Mouse (Mus musculus) embryonic facial prominence, embryonic 13.5 days (tissue): ENCODE measurements at regions not wholly inside any gene's neighbourhood (a gene's known extent, or its start where the extent isn't known, plus 50 kb on each side); places are given as distances from the start of the nearest gene placed in this dataset.

Experiments used
- ATAC-seq: fragments of 200-750 bp; cut with Nextera tagmentation; 2 replicates; pipeline ENCODE4 v1.8.0; 2017; ENCODE audit warnings: low read depth; ENCODE audit not compliant: insufficient number of reproducible peaks, insufficient read depth, low FRiP score, low TSS enrichment
- H3K27ac ChIP-seq: fragments of 300-500 bp; sonication (generic); 2 replicates; pipeline ENCODE4 v1.5.1; 2015; ENCODE audit warnings: moderate library complexity, mild to moderate bottlenecking, inconsistent platforms
- H3K27me3 ChIP-seq: fragments of 300-500 bp; sonication (generic); 2 replicates; pipeline ENCODE4 v1.6.1; 2015; ENCODE audit warnings: mild to moderate bottlenecking, inconsistent platforms
- H3K36me3 ChIP-seq: fragments of 300-500 bp; sonication (generic); 2 replicates; pipeline ENCODE4 v1.6.1; 2015; ENCODE audit warnings: mild to moderate bottlenecking, inconsistent platforms
- H3K4me1 ChIP-seq: fragments of 300-500 bp; sonication (generic); 2 replicates; pipeline ENCODE4 v1.6.1; 2015; ENCODE audit warnings: inconsistent platforms
- H3K4me2 ChIP-seq: fragments of 300-500 bp; sonication (generic); 2 replicates; pipeline ENCODE4 v1.6.1; 2015; ENCODE audit warnings: moderate library complexity, mild to moderate bottlenecking, inconsistent platforms
- H3K4me3 ChIP-seq: fragments of 300-500 bp; sonication (generic); 2 replicates; pipeline ENCODE4 v1.5.1; 2015; ENCODE audit warnings: mild to moderate bottlenecking, inconsistent platforms
- H3K9ac ChIP-seq: fragments of 300-500 bp; sonication (generic); 2 replicates; pipeline ENCODE4 v1.6.1; 2015; ENCODE audit warnings: mild to moderate bottlenecking, inconsistent platforms
- H3K9me3 ChIP-seq: fragments of 300-500 bp; sonication (generic); 2 replicates; pipeline ENCODE4 v1.6.1; 2016; ENCODE audit warnings: inconsistent platforms
- WGBS: fragments of 180-500 bp; shearing (Covaris S2); methylation state at CpG from one replicate; pipeline ENCODE4 v1.1.7; 2015; ENCODE audit warnings: mixed read lengths; 5-methylcytosine and 5-hydroxymethylcytosine counted together

- no peak for ATAC-seq
- Histone ChIP-seq H3K27me3 (peaks cover 2% of the 10 kb centered on the region; the same call in 1 of the 2 replicates), H3K27ac (no peak overlapping the region), H3K9me3 (no peaks in the 10 kb centered on the region), H3K9ac (no peak overlapping the region), H3K4me1 (0 out of 2 replicates have a peak, but pooled peaks cover 5% of the 10 kb centered on the region), H3K4me3 (peak overlapping the region; percentile 9; the same call in 1 of the 2 replicates), H3K36me3 (no peaks in the 10 kb centered on the region), H3K4me2 (peak overlapping the region; percentile 46)
- 10% methylated on average over 13 of the region's 13 CpGs for WGBS
Observed at GRCm38 (mm10) chr10:83819266-83819949, 96.7 kb downstream of the 1500009L16Rik start.

GRCm38 (mm10) chr10:83819950-83820275 lies 97.2 kb downstream of the 1500009L16Rik start:
- no peaks in the 10 kb centered on the region for H3K9me3 ChIP-seq
- H3K4me2 ChIP-seq = no peak overlapping the region
- peaks cover 2% of the 10 kb centered on the region; the same call in 1 of the 2 replicates for H3K27me3 ChIP-seq
- no peaks in the 10 kb centered on the region for H3K36me3 ChIP-seq
- no peak overlapping the region for H3K9ac ChIP-seq
- no peak for ATAC-seq
- H3K4me3 ChIP-seq = no peak overlapping the region
- no peak overlapping the region for H3K27ac ChIP-seq
- 72% methylated on average over 8 of the region's 8 CpGs for WGBS
- 0 out of 2 replicates have a peak, but pooled peaks cover 5% of the 10 kb centered on the region for H3K4me1 ChIP-seq

- Histone ChIP-seq H3K27ac (no peak overlapping the region), H3K4me3 (no peak overlapping the region), H3K9me3 (no peaks in the 10 kb centered on the region), H3K36me3 (no peaks in the 10 kb centered on the region), H3K9ac (no peak overlapping the region), H3K4me2 (no peak overlapping the region), H3K27me3 (peaks cover 2% of the 10 kb centered on the region; the same call in 1 of the 2 replicates), H3K4me1 (0 out of 2 replicates have a peak, but pooled peaks cover 5% of the 10 kb centered on the region)
- WGBS = 76% methylated on average over 10 of the region's 10 CpGs
- ATAC-seq = no peak
Observed at GRCm38 (mm10) chr10:83821089-83821488, 98.4 kb downstream of the 1500009L16Rik start.

GRCm38 (mm10) chr10:83826105-83826504 lies 103.4 kb downstream of the 1500009L16Rik start:
- H3K9ac ChIP-seq = no peak overlapping the region
- no peak overlapping the region for H3K4me2 ChIP-seq
- H3K4me1 ChIP-seq = no peaks in the 10 kb centered on the region
- no peak overlapping the region for H3K4me3 ChIP-seq
- H3K27me3 ChIP-seq = no peaks in the 10 kb centered on the region
- whole genome bisulfite sequencing = 57% methylated on average over 5 of the region's 5 CpGs
- no peaks in the 10 kb centered on the region for H3K9me3 ChIP-seq
- no peak for ATAC-seq
- H3K27ac ChIP-seq = no peak overlapping the region
- H3K36me3 ChIP-seq = no peaks in the 10 kb centered on the region

- Histone ChIP-seq H3K4me2 (no peak overlapping the region), H3K4me1 (peaks cover 11% of the 10 kb centered on the region; the same call in 1 of the 2 replicates), H3K27me3 (no peaks in the 10 kb centered on the region), H3K9ac (no peak overlapping the region), H3K27ac (no peak overlapping the region), H3K36me3 (no peaks in the 10 kb centered on the region), H3K4me3 (no peak overlapping the region), H3K9me3 (no peaks in the 10 kb centered on the region)
- ATAC-seq = no peak
- 58% methylated on average over 5 of the region's 5 CpGs for WGBS
Observed at GRCm38 (mm10) chr10:83836351-83836750, 113.7 kb downstream of the 1500009L16Rik start.

- H3K4me3 ChIP-seq = no peak overlapping the region
- no peak for ATAC-seq
- 87% methylated on average over 3 of the region's 3 CpGs for WGBS
- H3K36me3 ChIP-seq = no peaks in the 10 kb centered on the region
- H3K27ac ChIP-seq = no peak overlapping the region
- H3K9ac ChIP-seq = no peak overlapping the region
- H3K4me2 ChIP-seq = no peak overlapping the region
- H3K4me1 ChIP-seq = peaks cover 11% of the 10 kb centered on the region; the same call in 1 of the 2 replicates
- H3K9me3 ChIP-seq = no peaks in the 10 kb centered on the region
- H3K27me3 ChIP-seq = no peaks in the 10 kb centered on the region
Observed at GRCm38 (mm10) chr10:83840226-83840625, 117.6 kb downstream of the 1500009L16Rik start.

- no peak for ATAC-seq
- H3K27ac ChIP-seq = no peak overlapping the region
- H3K9ac ChIP-seq = no peak overlapping the region
- H3K4me3 ChIP-seq = no peak overlapping the region
- H3K4me2 ChIP-seq = no peak overlapping the region
- no peaks in the 10 kb centered on the region for H3K36me3 ChIP-seq
- WGBS = 36% methylated on average over 4 of the region's 4 CpGs
- no peaks in the 10 kb centered on the region for H3K9me3 ChIP-seq
- H3K4me1 ChIP-seq = peaks cover 14% of the 10 kb centered on the region
- peaks cover 5% of the 10 kb centered on the region for H3K27me3 ChIP-seq
Observed at GRCm38 (mm10) chr10:83850881-83851280, 128.2 kb downstream of the 1500009L16Rik start.

GRCm38 (mm10) chr10:83852194-83852593 lies 129.5 kb downstream of the 1500009L16Rik start:
- ATAC-seq = no peak
- 91% methylated on average over 5 of the region's 5 CpGs for WGBS
- H3K4me2 ChIP-seq = no peak overlapping the region
- H3K27me3 ChIP-seq = peaks cover 5% of the 10 kb centered on the region
- H3K4me3 ChIP-seq = no peak overlapping the region
- H3K36me3 ChIP-seq = no peaks in the 10 kb centered on the region
- no peak overlapping the region for H3K27ac ChIP-seq
- H3K9me3 ChIP-seq = no peaks in the 10 kb centered on the region
- H3K4me1 ChIP-seq = peaks cover 5% of the 10 kb centered on the region
- H3K9ac ChIP-seq = no peak overlapping the region

GRCm38 (mm10) chr10:83852806-83853205 lies 130.1 kb downstream of the 1500009L16Rik start:
- no peak for ATAC-seq
- H3K9me3 ChIP-seq = no peaks in the 10 kb centered on the region
- H3K36me3 ChIP-seq = no peaks in the 10 kb centered on the region
- no peak overlapping the region for H3K4me3 ChIP-seq
- H3K27ac ChIP-seq = no peak overlapping the region
- H3K27me3 ChIP-seq = peaks cover 5% of the 10 kb centered on the region; the same call in 1 of the 2 replicates
- H3K4me1 ChIP-seq = peaks cover 5% of the 10 kb centered on the region
- H3K4me2 ChIP-seq = no peak overlapping the region
- 76% methylated on average over 3 of the region's 3 CpGs for WGBS
- no peak overlapping the region for H3K9ac ChIP-seq

GRCm38 (mm10) chr10:83857794-83858442 lies 135.3 kb downstream of the 1500009L16Rik start:
- H3K9me3 ChIP-seq = no peaks in the 10 kb centered on the region
- no peak overlapping the region for H3K4me2 ChIP-seq
- no peak overlapping the region for H3K27ac ChIP-seq
- no peaks in the 10 kb centered on the region for H3K36me3 ChIP-seq
- peaks cover 6% of the 10 kb centered on the region; the same call in 1 of the 2 replicates for H3K4me1 ChIP-seq
- 78% methylated on average over 14 of the region's 14 CpGs for WGBS
- no peak for ATAC-seq
- H3K9ac ChIP-seq = no peak overlapping the region
- H3K27me3 ChIP-seq = 0 out of 2 replicates have a peak, but pooled peaks cover 5% of the 10 kb centered on the region
- H3K4me3 ChIP-seq = no peak overlapping the region

GRCm38 (mm10) chr10:83858689-83859088 lies 136.0 kb downstream of the 1500009L16Rik start:
- Histone ChIP-seq H3K4me3 (no peak overlapping the region), H3K36me3 (no peaks in the 10 kb centered on the region), H3K27ac (0 out of 2 replicates have a peak overlapping the region, but pooled peaks have one; percentile 29), H3K4me1 (peaks cover 6% of the 10 kb centered on the region; the same call in 1 of the 2 replicates), H3K4me2 (no peak overlapping the region), H3K27me3 (0 out of 2 replicates have a peak, but pooled peaks cover 5% of the 10 kb centered on the region), H3K9me3 (no peaks in the 10 kb centered on the region), H3K9ac (no peak overlapping the region)
- no peak for ATAC-seq
- WGBS = 39% methylated on average over 6 of the region's 6 CpGs

- 0 out of 2 replicates have a peak, but pooled peaks cover 2% of the 10 kb centered on the region for H3K27me3 ChIP-seq
- no peak overlapping the region for H3K9ac ChIP-seq
- no peaks in the 10 kb centered on the region for H3K9me3 ChIP-seq
- no peak for ATAC-seq
- peaks cover 6% of the 10 kb centered on the region for H3K4me1 ChIP-seq
- 72% methylated on average over 4 of the region's 4 CpGs for WGBS
- no peak overlapping the region for H3K4me3 ChIP-seq
- H3K4me2 ChIP-seq = no peak overlapping the region
- no peaks in the 10 kb centered on the region for H3K36me3 ChIP-seq
- no peak overlapping the region for H3K27ac ChIP-seq
Observed at GRCm38 (mm10) chr10:83859633-83860032, 137.0 kb downstream of the 1500009L16Rik start.
